Mouse (Mus musculus) CH12.LX (cell line): ENCODE measurements at regions not wholly inside any gene's neighbourhood (a gene's known extent, or its start where the extent isn't known, plus 50 kb on each side); places are given as distances from the start of the nearest gene placed in this dataset.

Source experiments
- DNase-seq: peaks from one replicate; pipeline ENCODE4 v3.0.0-alpha.2; 2013; ENCODE audit errors: extremely low read depth
- H3K27ac ChIP-seq: 2 replicates; pipeline ENCODE4 v1.5.1; 2012; ENCODE audit warnings: low read depth, mild to moderate bottlenecking, control low read depth, moderate library complexity; ENCODE audit not compliant: insufficient read depth
- H3K27me3 ChIP-seq: replicated peaks from 2 replicates; pipeline ENCODE3; 2012; ENCODE audit warnings: inconsistent platforms
- H3K36me3 ChIP-seq, 2 experiments: replicated peaks in 1 of 2; 2 replicates each; pipeline versions ENCODE3 to v1.6.1; 2012; ENCODE audit warnings: inconsistent platforms in 1 of 2, low read length in 1 of 2, mild to moderate bottlenecking in 1 of 2, mixed read lengths in 1 of 2, moderate library complexity in 1 of 2; ENCODE audit not compliant: control insufficient read depth in 1 of 2, insufficient read depth in 1 of 2
- H3K4me1 ChIP-seq, 2 experiments: 2 replicates each; pipeline ENCODE4 v1.6.1; 2012; ENCODE audit warnings: inconsistent platforms in 1 of 2, moderate library complexity in 1 of 2; ENCODE audit not compliant: insufficient read depth in 2 of 2, control insufficient read depth in 1 of 2
- H3K4me2 ChIP-seq: 2 replicates; pipeline ENCODE4 v1.6.1; 2012; ENCODE audit warnings: low read depth, mild to moderate bottlenecking, control low read depth; ENCODE audit not compliant: poor library complexity, insufficient read depth, severe bottlenecking
- H3K4me3 ChIP-seq, 3 experiments: fragments of 150-350 bp in 1 of 3; sonication (generic) in 1 of 3; replicated peaks in 1 of 3; 2 replicates each; pipeline versions ENCODE3 to v1.5.1; 2011 to 2012; ENCODE audit warnings: low read depth in 2 of 3, low read length in 2 of 3, mild to moderate bottlenecking in 2 of 3, moderate library complexity in 2 of 3, control low read depth in 1 of 3, improper control_type of control experiment in 1 of 3, inconsistent platforms in 1 of 3, mixed read lengths in 1 of 3; ENCODE audit not compliant: poor library complexity in 1 of 3
- H3K79me2 ChIP-seq: replicated peaks from 2 replicates; pipeline ENCODE4 v1.6.1; 2012; ENCODE audit warnings: mild to moderate bottlenecking, moderate library complexity; ENCODE audit not compliant: control insufficient read depth, poor library complexity, insufficient read depth, severe bottlenecking; ENCODE audit errors: extremely low read depth
- H3K9ac ChIP-seq: 2 replicates; pipeline ENCODE4 v1.6.1; 2012; ENCODE audit warnings: low read depth, mild to moderate bottlenecking, control low read depth, moderate library complexity; ENCODE audit not compliant: insufficient read depth
- H3K9me3 ChIP-seq: replicated peaks from 2 replicates; pipeline ENCODE3; 2012; ENCODE audit warnings: low read length, inconsistent platforms, mixed read lengths
- BHLHE40 ChIP-seq: IDR thresholded peaks from 2 replicates; pipeline ENCODE4 v1.6.1; 2011; ENCODE audit warnings: mild to moderate bottlenecking, low read depth, low read length, improper control_type of control experiment
- CHD1 ChIP-seq: IDR thresholded peaks from 2 replicates; pipeline ENCODE4 v1.6.1; 2012; ENCODE audit warnings: low read depth, low read length, improper control_type of control experiment, inconsistent platforms
- CHD2 ChIP-seq: IDR thresholded peaks from 2 replicates; pipeline ENCODE4 v1.6.1; 2011; ENCODE audit warnings: low read length, improper control_type of control experiment
- E2F4 ChIP-seq: IDR thresholded peaks from 2 replicates; pipeline ENCODE4 v1.6.1; 2011; ENCODE audit warnings: low read depth, low read length, improper control_type of control experiment; ENCODE audit not compliant: insufficient replicate concordance
- ELF1 ChIP-seq: IDR thresholded peaks from 2 replicates; pipeline ENCODE4 v1.6.1; 2014; ENCODE audit warnings: low read depth, mild to moderate bottlenecking, inconsistent platforms, low read length, improper control_type of control experiment
- HCFC1 ChIP-seq: IDR thresholded peaks from 2 replicates; pipeline ENCODE4 v1.6.1; 2012; ENCODE audit warnings: low read depth, mild to moderate bottlenecking, inconsistent platforms, low read length, improper control_type of control experiment
- JUND ChIP-seq: conservative IDR thresholded peaks from 2 replicates; pipeline ENCODE4 v1.6.1; 2011; ENCODE audit warnings: low read depth, low read length, improper control_type of control experiment
- KAT2A ChIP-seq: IDR thresholded peaks from 2 replicates; pipeline ENCODE4 v1.6.1; 2012; ENCODE audit warnings: low read length, improper control_type of control experiment, inconsistent platforms; ENCODE audit not compliant: insufficient replicate concordance
- MAFK ChIP-seq: IDR thresholded peaks from 2 replicates; pipeline ENCODE4 v1.6.1; 2011; ENCODE audit warnings: low read length, improper control_type of control experiment; ENCODE audit not compliant: insufficient replicate concordance
- MAX ChIP-seq: IDR thresholded peaks from 2 replicates; pipeline ENCODE4 v1.6.1; 2011; ENCODE audit warnings: low read length, improper control_type of control experiment
- NELFE ChIP-seq: IDR thresholded peaks from 2 replicates; pipeline ENCODE4 v1.6.1; 2011; ENCODE audit warnings: low read depth, low read length, improper control_type of control experiment
- PAX5 ChIP-seq: IDR thresholded peaks from 2 replicates; pipeline ENCODE4 v1.6.1; 2012; ENCODE audit warnings: low read length, inconsistent platforms, mixed read lengths
- RAD21 ChIP-seq: IDR thresholded peaks from 2 replicates; pipeline ENCODE4 v1.6.1; 2011; ENCODE audit warnings: low read depth, mild to moderate bottlenecking, low read length, improper control_type of control experiment, moderate library complexity
- RCOR1 ChIP-seq: conservative IDR thresholded peaks from 2 replicates; pipeline ENCODE4 v1.6.1; 2012; ENCODE audit warnings: low read depth, mild to moderate bottlenecking, inconsistent platforms, low read length, improper control_type of control experiment
- SMC3 ChIP-seq: IDR thresholded peaks from 2 replicates; pipeline ENCODE4 v1.6.1; 2011; ENCODE audit warnings: low read depth, low read length, improper control_type of control experiment
- TBP ChIP-seq: conservative IDR thresholded peaks from 2 replicates; pipeline ENCODE4 v1.6.1; 2011; ENCODE audit warnings: low read depth, low read length, improper control_type of control experiment
- UBTF ChIP-seq: IDR thresholded peaks from 2 replicates; pipeline ENCODE4 v1.6.1; 2012; ENCODE audit warnings: low read depth, mild to moderate bottlenecking, inconsistent platforms, low read length, improper control_type of control experiment, moderate library complexity
- ZC3H11A ChIP-seq: IDR thresholded peaks from 2 replicates; pipeline ENCODE4 v1.6.1; 2012; ENCODE audit warnings: low read depth, mild to moderate bottlenecking, inconsistent platforms, low read length, improper control_type of control experiment
- ZNF384 ChIP-seq: IDR thresholded peaks from 2 replicates; pipeline ENCODE4 v1.6.1; 2012; ENCODE audit warnings: low read depth, low read length, improper control_type of control experiment, inconsistent platforms
- dilution Hi-C: fragments of 300-500 bp; cut with MboI; formaldehyde crosslinking; loops from 2 replicates; pipeline ENCODE4 v1.14.3; 2020; ENCODE audit warnings: low sequenced_read_pairs; ENCODE audit not compliant: extremely low pct_unique_long_range_greater_than_20kb, extremely low pct_ligation_motif_present
- in situ Hi-C: fragments of 300-500 bp; cut with MboI; formaldehyde crosslinking; loops from 3 replicates; pipeline ENCODE4 v1.14.3; 2019; ENCODE audit warnings: low sequenced_read_pairs, low pct_ligation_motif_present, low pct_unique_long_range_greater_than_20kb, mixed read lengths

DNA sequence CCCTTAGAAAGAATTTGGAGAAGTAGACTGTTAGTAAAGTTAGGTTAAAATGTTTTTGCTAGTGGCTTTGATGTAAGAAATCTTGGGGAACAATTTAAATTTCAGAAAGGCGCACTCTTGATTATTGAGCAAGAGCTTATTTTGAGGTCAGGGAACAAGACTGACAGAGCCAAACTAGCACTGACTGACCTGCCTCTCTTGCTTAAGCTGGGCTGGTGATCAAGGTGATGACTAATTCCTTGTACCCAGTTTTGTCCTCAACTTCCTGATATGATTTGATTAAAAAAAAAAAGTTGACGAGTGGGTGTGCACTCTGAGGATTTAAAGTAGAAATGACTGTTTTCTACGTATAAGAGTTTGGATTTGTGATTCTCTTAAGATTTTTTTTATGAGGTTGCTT lies 124.2 kb upstream of the Usp24 start:
- dilution Hi-C loops (no loop called here), in situ Hi-C loops (no loop called here)
- Histone ChIP-seq H3K27ac (no peak overlapping the region), H3K4me1 (peaks cover 0 to 13% of the 10 kb centered on the region in 2 experiments; a peak in 2 of 4 replicates), H3K27me3 (no peaks in the 10 kb centered on the region), H3K36me3 (no peaks in the 10 kb centered on the region), H3K9me3 (no peaks in the 10 kb centered on the region), H3K79me2 (no peaks in the 10 kb centered on the region), H3K9ac (no peak overlapping the region), H3K4me2 (no peak overlapping the region), H3K4me3 (no peak overlapping the region)
- TF ChIP-seq RAD21: no peak
- TF ChIP-seq CHD1: no peak
- TF ChIP-seq SMC3: no peak
- TF ChIP-seq JUND: no peak
- no peak for TF ChIP-seq KAT2A
- no peak for TF ChIP-seq PAX5
- TF ChIP-seq CHD2: no peak
- TF ChIP-seq MAX: no peak
- TF ChIP-seq MAFK: no peak
- no peak for TF ChIP-seq ELF1
- TF ChIP-seq HCFC1: no peak
- no peak for TF ChIP-seq TBP
- TF ChIP-seq ZNF384: no peak
- no peak for DNase-seq

DNA sequence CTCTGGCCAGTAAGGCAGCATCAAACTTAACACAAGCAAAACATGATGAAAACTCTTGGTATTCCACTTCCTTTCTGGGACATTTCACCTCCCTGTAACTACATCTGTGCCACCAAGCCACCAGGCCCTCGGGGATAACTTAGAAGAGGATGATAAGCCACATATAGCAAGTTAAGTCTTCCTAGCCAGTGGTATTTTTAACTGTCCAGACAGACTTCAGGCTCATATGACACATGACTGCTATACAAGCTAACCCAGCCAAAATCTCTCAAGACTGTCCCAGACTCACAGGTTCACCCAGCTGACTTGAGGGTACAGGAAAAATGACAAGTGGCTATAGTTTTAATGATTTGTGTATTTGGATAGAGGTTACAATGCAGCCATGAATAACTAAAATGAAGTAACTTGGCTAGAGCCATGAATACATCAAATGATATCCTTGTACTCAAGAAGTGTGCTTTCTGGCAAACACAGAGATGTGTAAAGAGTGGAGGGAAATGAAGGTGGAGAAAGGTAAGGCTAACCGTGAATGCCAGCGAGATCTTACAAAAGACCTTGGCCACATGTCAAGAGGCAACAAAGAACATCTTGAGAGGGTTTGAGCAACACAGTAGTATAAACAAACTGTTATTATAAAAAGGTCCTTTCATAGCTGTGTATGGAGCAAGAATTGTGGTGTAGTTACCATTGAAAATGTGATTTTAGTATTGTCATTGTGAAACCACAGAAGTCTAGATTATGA lies 122.6 kb upstream of the Usp24 start:
- Histone ChIP-seq H3K36me3 (no peaks in the 10 kb centered on the region), H3K79me2 (no peaks in the 10 kb centered on the region), H3K4me3 (no peak overlapping the region), H3K27me3 (no peaks in the 10 kb centered on the region), H3K4me1 (peaks cover 0 to 13% of the 10 kb centered on the region in 2 experiments; a peak in 2 of 4 replicates), H3K9ac (no peak overlapping the region), H3K4me2 (no peak overlapping the region), H3K27ac (no peak overlapping the region), H3K9me3 (no peaks in the 10 kb centered on the region)
- DNase-seq: no peak
- dilution Hi-C loops (no loop called here), in situ Hi-C loops (no loop called here)
- TF ChIP-seq RCOR1 (no peak), E2F4 (no peak), ZC3H11A (no peak), NELFE (no peak), BHLHE40 (no peak), UBTF (no peak)
